Mouse (Mus musculus) MEL (cell line): ENCODE data around the gene Msl1. TPM values are rescaled to one million over a fixed set of nuclear protein-coding genes. Genes with fewer than 3 reads are reported as not detected.

ENCODE experiments used
- DNase-seq: peaks from one replicate; pipeline ENCODE4 v3.0.0; 2011; ENCODE audit warnings: low read depth, low spot score
- H3K27ac ChIP-seq: 2 replicates; pipeline ENCODE4 v1.5.1; 2012; ENCODE audit warnings: low read depth, mild to moderate bottlenecking, control low read depth, low read length, moderate library complexity; ENCODE audit not compliant: control insufficient read depth
- H3K27me3 ChIP-seq, 2 experiments: fragments of 150-350 bp in 1 of 2; sonication (generic) in 1 of 2; 2 replicates each; pipeline ENCODE4 v1.6.1; 2012; ENCODE audit warnings: low read length in 2 of 2, mild to moderate bottlenecking in 2 of 2, improper control_type of control experiment in 1 of 2, moderate library complexity in 1 of 2; ENCODE audit not compliant: insufficient read depth in 2 of 2, control insufficient read depth in 1 of 2
- H3K36me3 ChIP-seq, 2 experiments: 2 replicates each; pipeline ENCODE4 v1.6.1; 2012 to 2014; ENCODE audit warnings: low read length in 2 of 2, improper control_type of control experiment in 1 of 2, inconsistent platforms in 1 of 2, mild to moderate bottlenecking in 1 of 2; ENCODE audit not compliant: insufficient read depth in 2 of 2, control insufficient read depth in 1 of 2
- H3K4me1 ChIP-seq, 2 experiments: fragments of 150-350 bp in 1 of 2; sonication (generic) in 1 of 2; 2 replicates each; pipeline ENCODE4 v1.6.1; 2012; ENCODE audit warnings: low read length in 2 of 2, improper control_type of control experiment in 1 of 2, mild to moderate bottlenecking in 1 of 2; ENCODE audit not compliant: insufficient read depth in 2 of 2, control insufficient read depth in 1 of 2
- H3K4me3 ChIP-seq, 2 experiments: fragments of 150-350 bp in 1 of 2; sonication (generic) in 1 of 2; 2 replicates each; pipeline ENCODE4 v1.5.1; 2012; ENCODE audit warnings: low read depth in 2 of 2, low read length in 2 of 2, mild to moderate bottlenecking in 2 of 2, moderate library complexity in 2 of 2, control low read depth in 1 of 2, improper control_type of control experiment in 1 of 2; ENCODE audit not compliant: control insufficient read depth in 1 of 2, insufficient read depth in 1 of 2
- H3K79me2 ChIP-seq: 2 replicates; pipeline ENCODE4 v1.6.1; 2012; ENCODE audit warnings: mild to moderate bottlenecking, low read length, moderate library complexity; ENCODE audit not compliant: control insufficient read depth, poor library complexity, insufficient read depth
- H3K9ac ChIP-seq: 2 replicates; pipeline ENCODE4 v1.6.1; 2012; ENCODE audit warnings: low read depth, mild to moderate bottlenecking, control low read depth, low read length, moderate library complexity; ENCODE audit not compliant: control insufficient read depth, poor library complexity, severe bottlenecking
- H3K9me3 ChIP-seq: fragments of 150-350 bp; sonication (generic); replicated peaks from 2 replicates; pipeline ENCODE4 v1.6.1; 2012; ENCODE audit warnings: mild to moderate bottlenecking, low read length, improper control_type of control experiment, moderate library complexity; ENCODE audit not compliant: insufficient read depth
- CHD2 ChIP-seq: IDR thresholded peaks from 2 replicates; pipeline ENCODE4 v1.6.1; 2011; ENCODE audit warnings: low read length, improper control_type of control experiment
- CTCF ChIP-seq, 3 experiments: IDR thresholded peaks in 2 of 3; conservative IDR thresholded peaks in 1 of 3; 2 replicates each; pipeline ENCODE4 v1.5.1; 2011 to 2012; ENCODE audit warnings: low read length in 3 of 3, low read depth in 2 of 3, mild to moderate bottlenecking in 2 of 3, improper control_type of control experiment in 1 of 3, inconsistent platforms in 1 of 3, mixed read lengths in 1 of 3, moderate library complexity in 1 of 3; ENCODE audit not compliant: control insufficient read depth in 1 of 3, insufficient read depth in 1 of 3, poor library complexity in 1 of 3, severe bottlenecking in 1 of 3
- EP300 ChIP-seq, 2 experiments: IDR thresholded peaks; 2 replicates each; pipeline ENCODE4 v1.6.1; 2011; ENCODE audit warnings: improper control_type of control experiment in 2 of 2, low read length in 2 of 2, low read depth in 1 of 2, mild to moderate bottlenecking in 1 of 2
- ETS1 ChIP-seq: IDR thresholded peaks from 2 replicates; pipeline ENCODE4 v1.6.1; 2012; ENCODE audit warnings: low read depth, mild to moderate bottlenecking, inconsistent platforms, low read length, improper control_type of control experiment, moderate library complexity
- GABPA ChIP-seq: IDR thresholded peaks from 2 replicates; pipeline ENCODE4 v1.6.1; 2012; ENCODE audit warnings: low read depth, mild to moderate bottlenecking, inconsistent platforms, low read length, improper control_type of control experiment, moderate library complexity
- GATA1 ChIP-seq: IDR thresholded peaks from 2 replicates; pipeline ENCODE4 v1.6.1; 2011; ENCODE audit warnings: low read depth, low read length, improper control_type of control experiment
- JUND ChIP-seq: IDR thresholded peaks from 2 replicates; pipeline ENCODE4 v1.6.1; 2011; ENCODE audit warnings: low read depth, mild to moderate bottlenecking, improper control_type of control experiment, low read length
- MAZ ChIP-seq: IDR thresholded peaks from 2 replicates; pipeline ENCODE4 v1.6.1; 2012; ENCODE audit warnings: low read depth, mild to moderate bottlenecking, inconsistent platforms, low read length, improper control_type of control experiment
- MYC ChIP-seq: IDR thresholded peaks from 2 replicates; pipeline ENCODE4 v1.6.1; 2011; ENCODE audit warnings: low read depth, mild to moderate bottlenecking, low read length, improper control_type of control experiment, moderate library complexity
- NELFE ChIP-seq: IDR thresholded peaks from 2 replicates; pipeline ENCODE4 v1.6.1; 2011; ENCODE audit warnings: low read depth, low read length, improper control_type of control experiment
- NRF1 ChIP-seq: IDR thresholded peaks from 2 replicates; pipeline ENCODE4 v1.6.1; 2014; ENCODE audit warnings: low read depth, mild to moderate bottlenecking, inconsistent platforms, low read length, improper control_type of control experiment, moderate library complexity; ENCODE audit not compliant: poor library complexity, insufficient read depth, severe bottlenecking
- POLR2A ChIP-seq, 2 experiments: IDR thresholded peaks; 2 replicates each; pipeline ENCODE4 v1.6.1; 2011 to 2012; ENCODE audit warnings: low read length in 2 of 2, mild to moderate bottlenecking in 2 of 2, control low read depth in 1 of 2, improper control_type of control experiment in 1 of 2, low read depth in 1 of 2, moderate library complexity in 1 of 2; ENCODE audit not compliant: control insufficient read depth in 1 of 2, insufficient read depth in 1 of 2, poor library complexity in 1 of 2
- POLR2AphosphoS2 ChIP-seq: IDR thresholded peaks from 2 replicates; pipeline ENCODE4 v1.6.1; 2011; ENCODE audit warnings: low read length, improper control_type of control experiment
- RAD21 ChIP-seq: IDR thresholded peaks from 2 replicates; pipeline ENCODE4 v1.6.1; 2011; ENCODE audit warnings: mild to moderate bottlenecking, low read depth, low read length, improper control_type of control experiment
- SIN3A ChIP-seq: IDR thresholded peaks from 2 replicates; pipeline ENCODE4 v1.6.1; 2012; ENCODE audit warnings: low read length, improper control_type of control experiment, inconsistent platforms
- SMC3 ChIP-seq: IDR thresholded peaks from 2 replicates; pipeline ENCODE4 v1.6.1; 2011; ENCODE audit warnings: low read depth, low read length, improper control_type of control experiment
- TAL1 ChIP-seq: IDR thresholded peaks from 2 replicates; pipeline ENCODE4 v1.6.1; 2012; ENCODE audit warnings: mild to moderate bottlenecking, inconsistent platforms, low read length, moderate library complexity, mixed read lengths
- TBP ChIP-seq: IDR thresholded peaks from 2 replicates; pipeline ENCODE4 v1.8.0; 2011; ENCODE audit warnings: low read depth, low read length, improper control_type of control experiment
- TCF12 ChIP-seq: IDR thresholded peaks from 2 replicates; pipeline ENCODE4 v1.6.1; 2014; ENCODE audit warnings: low read depth, mild to moderate bottlenecking, inconsistent platforms, low read length, improper control_type of control experiment, moderate library complexity
- ZC3H11A ChIP-seq: IDR thresholded peaks from 2 replicates; pipeline ENCODE4 v1.6.1; 2012; ENCODE audit warnings: low read depth, mild to moderate bottlenecking, inconsistent platforms, low read length, improper control_type of control experiment
- ZMIZ1 ChIP-seq: IDR thresholded peaks from 2 replicates; pipeline ENCODE4 v1.6.1; 2012; ENCODE audit warnings: low read depth, mild to moderate bottlenecking, inconsistent platforms, low read length, improper control_type of control experiment, moderate library complexity
- polyA plus RNA-seq, 2 experiments: library from polyadenylated mRNA; stranded (reverse) in 1 of 2; unstranded in 1 of 2; fragments of >175 nt in 1 of 2; fragments of >200 nt in 1 of 2; gene quantifications; 2 replicates each; pipeline versions ENCODE4 v1.2.1 to v1.2.4; 2012; ENCODE audit warnings: low replicate concordance in 2 of 2, low read depth in 1 of 2; ENCODE audit not compliant: insufficient read length in 2 of 2, insufficient read depth in 1 of 2, missing spikeins in 1 of 2
- total RNA-seq: library from RNA; depleted of rRNA; stranded (reverse); fragments of 300-350 nt; gene quantifications from 2 replicates; pipeline ENCODE4 v1.2.3, GENCODE M21; 2012

Msl1 gene
- total and polyA plus RNA-seq, 3 experiments, result 37.1 to 49.4 TPM; not detected in 1

DNA sequence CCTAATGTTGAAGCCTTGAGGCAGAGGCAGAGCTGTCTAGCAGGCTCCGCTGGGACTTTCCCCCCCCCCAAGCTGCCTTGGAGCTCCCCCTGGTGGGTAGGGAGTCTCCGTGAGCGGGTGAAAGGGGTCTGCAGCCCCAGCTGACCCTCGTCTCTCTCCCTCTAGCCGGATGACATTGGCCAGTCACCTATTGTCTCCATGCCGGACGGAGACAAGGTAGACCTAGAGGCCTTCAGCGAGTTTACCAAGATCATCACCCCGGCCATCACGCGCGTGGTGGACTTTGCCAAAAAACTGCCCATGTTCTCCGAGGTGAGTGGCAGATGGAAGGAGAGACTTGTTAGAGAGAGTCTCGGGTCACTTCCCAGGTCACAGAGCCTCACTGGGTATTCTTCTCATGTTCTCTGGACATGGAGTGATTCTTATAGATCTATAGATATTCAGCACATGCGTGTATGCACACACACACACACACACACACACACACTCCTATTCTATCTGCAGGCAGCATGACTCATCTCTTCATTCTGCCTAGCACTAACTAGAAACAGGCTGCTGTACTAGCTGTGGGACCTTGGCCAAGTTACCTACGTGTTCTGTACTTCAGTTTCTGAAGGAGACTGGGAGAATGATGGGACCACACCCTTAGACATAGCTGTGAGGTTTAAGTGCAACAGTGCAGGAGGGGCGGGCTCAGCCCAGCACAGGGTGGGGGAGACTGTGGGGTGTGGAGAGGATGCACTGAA lies 32.4 kb upstream of the Msl1 start:
- no peaks in the 10 kb centered on the region for H3K79me2 ChIP-seq

GRCm38 (mm10) chr11:98763502-98763861 lies 31.8 kb upstream of the Msl1 start:
- no peaks in the 10 kb centered on the region for H3K9me3 ChIP-seq
- peak overlapping the region; percentile 41 for H3K27ac ChIP-seq
- no peak for DNase-seq
- peaks cover 19 to 37% of the 10 kb centered on the region in 2 experiments for H3K4me1 ChIP-seq
- TF ChIP-seq GABPA, result no peak
- no peak for TF ChIP-seq NELFE
- no peak for TF ChIP-seq TCF12
- TF ChIP-seq NRF1, result no peak
- no peak for TF ChIP-seq CHD2
- no peak for TF ChIP-seq GATA1
- TF ChIP-seq POLR2A (IDR thresholded peaks at IDR 0.05; ENCODE audit: control insufficient read depth in 1 of 2, insufficient read depth in 1 of 2, low read depth in 1 of 2, low read length in 2 of 2, poor library complexity in 1 of 2), result no peak
- TF ChIP-seq POLR2AphosphoS2, result no peak
- no peak for TF ChIP-seq JUND
- TF ChIP-seq MAZ, result no peak
- no peaks in the 10 kb centered on the region for H3K27me3 ChIP-seq
- no peaks in the 10 kb centered on the region; the same call in 1 of the 2 replicates for H3K79me2 ChIP-seq
- H3K9ac ChIP-seq, result no peak overlapping the region
- peaks cover 0 to 37% of the 10 kb centered on the region in 2 experiments; a peak in 2 of 4 replicates for H3K36me3 ChIP-seq
- no peak overlapping the region for H3K4me3 ChIP-seq

More for the DNA sequence above, 32.4 kb upstream of the Msl1 start:
- H3K9ac ChIP-seq, result no peak overlapping the region
- peaks cover 13 to 32% of the 10 kb centered on the region in 2 experiments for H3K4me1 ChIP-seq
- DNase-seq, result peak; percentile 92
- peak overlapping the region; percentile 50 for H3K27ac ChIP-seq
- no peaks in the 10 kb centered on the region for H3K27me3 ChIP-seq
- no peak overlapping the region for H3K4me3 ChIP-seq
- TF ChIP-seq GATA1, result peak; percentile 31; the same call in 1 of the 2 replicates
- TF ChIP-seq EP300 (IDR thresholded peaks at IDR 0.05; ENCODE audit: low read depth in 1 of 2, low read length in 2 of 2), result peak; percentile 26 to 64; a peak in 3 of 4 replicates
- peak; percentile 81 for TF ChIP-seq ETS1
- no peak for TF ChIP-seq TBP
- TF ChIP-seq JUND, result peak; percentile 72; the same call in 1 of the 2 replicates
- TF ChIP-seq ZC3H11A, result 0 out of 2 replicates have a peak, but pooled peaks have one; percentile 7
- TF ChIP-seq RAD21, result peak; percentile 16
- TF ChIP-seq CTCF (IDR thresholded peaks at IDR 0.05 in 2 of 3, conservative IDR thresholded peaks at IDR 0.05 in 1 of 3; ENCODE audit: control insufficient read depth in 1 of 3, insufficient read depth in 1 of 3, low read depth in 2 of 3, low read length in 3 of 3, poor library complexity in 1 of 3, severe bottlenecking in 1 of 3), result peak; percentile 36 to 76 (median 55)
- TF ChIP-seq TAL1, result no peak
- 0 out of 2 replicates have a peak, but pooled peaks have one; percentile 46 for TF ChIP-seq SIN3A
- peak; percentile 41 for TF ChIP-seq SMC3
- TF ChIP-seq ZMIZ1, result no peak
- TF ChIP-seq MYC, result peak; percentile 82; the same call in 1 of the 2 replicates
- TF ChIP-seq, all 39 proteins: peak for 10
- H3K9me3 ChIP-seq, result no peaks in the 10 kb centered on the region
- peaks cover 0 to 32% of the 10 kb centered on the region in 2 experiments; a peak in 2 of 4 replicates for H3K36me3 ChIP-seq
